Mouse (Mus musculus) heart, postnatal 0 days (tissue): ENCODE data around the gene Kncn. TPM values are rescaled to one million over a fixed set of nuclear protein-coding genes. Genes with fewer than 3 reads are reported as not detected.
A peak's percentile ranks its signal among the peaks of the same experiment; 100 is the strongest.

Experiments used
- ATAC-seq: fragments of 200-750 bp; cut with Nextera tagmentation; 2 replicates; pipeline ENCODE4 v1.8.0; 2017; ENCODE audit warnings: low read depth, moderate number of reproducible peaks, moderate library complexity; ENCODE audit not compliant: insufficient read depth
- DNase-seq: peaks from one replicate; pipeline ENCODE4 v3.0.0-alpha.2; 2016; ENCODE audit warnings: low spot score
- H3K27ac ChIP-seq: fragments of 300-500 bp; sonication (generic); 2 replicates; pipeline ENCODE4 v1.5.1; 2014; ENCODE audit warnings: low read depth, mild to moderate bottlenecking
- H3K27me3 ChIP-seq: fragments of 300-500 bp; sonication (generic); 2 replicates; pipeline ENCODE4 v1.6.1; 2014; ENCODE audit warnings: low read length, mixed read lengths; ENCODE audit not compliant: control insufficient read depth, insufficient read depth
- H3K36me3 ChIP-seq: fragments of 300-500 bp; sonication (generic); replicated peaks from 2 replicates; pipeline ENCODE4 v1.6.1; 2014; ENCODE audit warnings: low read length, mixed read lengths; ENCODE audit not compliant: control insufficient read depth, insufficient read depth
- H3K4me1 ChIP-seq: fragments of 300-500 bp; sonication (generic); 2 replicates; pipeline ENCODE4 v1.6.1; 2014; ENCODE audit warnings: antibody characterized with exemption; ENCODE audit not compliant: control insufficient read depth, insufficient read depth
- H3K4me2 ChIP-seq: fragments of 300-500 bp; sonication (generic); 2 replicates; pipeline ENCODE4 v1.6.1; 2014; ENCODE audit warnings: low read depth, mild to moderate bottlenecking, low read length, moderate library complexity
- H3K4me3 ChIP-seq: fragments of 300-500 bp; sonication (generic); 2 replicates; pipeline ENCODE4 v1.5.1; 2014; ENCODE audit warnings: low read depth, low read length
- H3K9ac ChIP-seq: fragments of 300-500 bp; sonication (generic); replicated peaks from 2 replicates; pipeline ENCODE4 v1.6.1; 2014; ENCODE audit warnings: low read depth, low read length, mixed read lengths
- H3K9me3 ChIP-seq: fragments of 300-500 bp; sonication (generic); replicated peaks from 2 replicates; pipeline ENCODE4 v1.6.1; 2016; ENCODE audit warnings: low read length; ENCODE audit not compliant: control insufficient read depth
- CTCF ChIP-seq: IDR thresholded peaks from 2 replicates; pipeline ENCODE4 v1.5.1; 2016; ENCODE audit warnings: antibody characterized with exemption, control low read depth, low read depth
- EP300 ChIP-seq: IDR thresholded peaks from 2 replicates; pipeline ENCODE4 v1.6.1; 2016; ENCODE audit warnings: antibody characterized with exemption, low read depth
- WGBS: fragments of 180-500 bp; shearing (Covaris S2); extraction: QIAGEN DNeasy Blood & Tissue Kit; methylation state at CpG from one replicate; pipeline ENCODE4 v1.1.7; 2014; 5-methylcytosine and 5-hydroxymethylcytosine counted together
- polyA plus RNA-seq: library from polyadenylated mRNA; unstranded; fragments of >200 nt; fragmentation: Nextera tagmentation; extraction: Ambion mirVana; gene quantifications from 2 replicates; pipeline ENCODE4 v1.2.1, GENCODE M21; 2015
- total RNA-seq: library from RNA; depleted of rRNA; stranded (reverse); fragments of >200 nt; gene quantifications from 2 replicates; pipeline ENCODE4 v1.2.3, GENCODE M21; 2014; ENCODE audit warnings: low replicate concordance

Gene Kncn
- total and polyA plus RNA-seq, 2 experiments from 2014 or later: not detected

DNA sequence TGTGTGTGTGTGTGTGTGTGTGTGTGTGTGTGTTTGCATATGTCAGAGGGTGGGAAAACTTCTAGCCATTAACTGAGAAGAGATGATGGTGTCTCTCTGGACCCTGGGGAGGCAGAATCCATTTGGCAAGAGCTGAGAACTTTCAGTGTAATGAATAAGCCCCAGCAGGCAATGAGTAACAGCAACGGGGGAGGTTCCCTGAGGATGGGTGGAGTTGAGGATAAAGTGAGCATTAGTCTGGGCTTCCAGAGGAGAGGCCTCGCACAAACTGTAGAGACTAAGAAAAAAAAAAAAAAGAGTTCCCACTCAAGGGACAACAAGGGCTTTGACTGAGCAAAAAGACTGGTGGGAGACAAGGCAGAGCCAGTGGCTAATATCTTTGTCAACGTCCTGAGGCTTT lies 10.1 kb downstream of the Kncn start:
- Histone ChIP-seq H3K36me3 (no peaks in the 10 kb centered on the region), H3K4me2 (no peak overlapping the region), H3K4me1 (peaks cover 10% of the 10 kb centered on the region), H3K9me3 (no peaks in the 10 kb centered on the region), H3K27ac (no peak overlapping the region), H3K4me3 (no peak overlapping the region), H3K27me3 (peaks cover 69% of the 10 kb centered on the region), H3K9ac (no peak overlapping the region)
- no peak for DNase-seq
- WGBS: 8% methylated on average over 3 of the region's 3 CpGs
- ATAC-seq: no peak
- TF ChIP-seq CTCF (no peak), EP300 (no peak)

DNA sequence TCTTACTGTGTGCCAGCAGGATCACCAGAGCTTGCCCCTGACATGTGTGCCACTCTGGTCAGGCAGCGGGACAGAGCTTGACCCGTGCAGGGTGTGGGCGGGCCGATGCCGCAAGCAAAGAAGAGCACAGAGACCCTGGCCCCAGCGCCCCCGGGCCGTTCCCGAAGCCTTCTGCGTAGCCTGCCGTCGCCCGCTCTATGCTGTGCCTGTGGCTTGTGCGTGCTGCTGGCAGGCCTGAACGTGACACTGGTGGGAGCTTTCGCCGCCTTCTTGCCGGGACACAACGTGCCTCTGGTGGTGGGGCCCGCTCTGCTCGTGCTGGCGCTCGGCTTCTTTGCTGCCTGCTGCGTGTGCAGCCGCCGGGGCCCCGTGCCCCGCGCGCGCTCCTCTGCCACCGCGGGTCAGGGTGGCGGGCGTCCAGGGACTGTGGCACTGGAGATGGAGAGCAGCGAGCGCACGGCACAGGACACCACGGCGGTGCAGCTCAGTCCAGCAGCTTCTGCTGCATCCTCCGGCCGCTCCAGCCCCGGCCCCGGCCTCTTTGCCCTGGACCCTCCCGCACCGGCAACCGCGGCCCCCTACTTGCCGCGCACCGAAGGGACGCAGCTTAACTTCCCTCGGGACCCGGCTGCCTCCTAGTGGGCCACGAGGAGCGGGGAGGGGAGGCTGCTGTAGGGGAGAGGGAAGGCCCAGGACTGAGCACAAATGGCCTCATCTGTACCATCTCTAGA lies 13.9 kb downstream of the Kncn start:
- H3K4me1 ChIP-seq: peaks cover 6% of the 10 kb centered on the region
- no peak overlapping the region for H3K27ac ChIP-seq
- H3K36me3 ChIP-seq: no peaks in the 10 kb centered on the region
- WGBS: 2% methylated on average over 53 of the region's 56 CpGs
- peak overlapping the region; percentile 62 for H3K4me2 ChIP-seq
- peak; percentile 33 for TF ChIP-seq CTCF
- TF ChIP-seq EP300: no peak
- peak overlapping the region; percentile 41 for H3K4me3 ChIP-seq
- H3K9ac ChIP-seq: no peak overlapping the region; the same call in 1 of the 2 replicates
- H3K27me3 ChIP-seq: peaks cover 69% of the 10 kb centered on the region
- ATAC-seq (peak; percentile 40), DNase-seq (no peak)
- H3K9me3 ChIP-seq: no peaks in the 10 kb centered on the region

DNA sequence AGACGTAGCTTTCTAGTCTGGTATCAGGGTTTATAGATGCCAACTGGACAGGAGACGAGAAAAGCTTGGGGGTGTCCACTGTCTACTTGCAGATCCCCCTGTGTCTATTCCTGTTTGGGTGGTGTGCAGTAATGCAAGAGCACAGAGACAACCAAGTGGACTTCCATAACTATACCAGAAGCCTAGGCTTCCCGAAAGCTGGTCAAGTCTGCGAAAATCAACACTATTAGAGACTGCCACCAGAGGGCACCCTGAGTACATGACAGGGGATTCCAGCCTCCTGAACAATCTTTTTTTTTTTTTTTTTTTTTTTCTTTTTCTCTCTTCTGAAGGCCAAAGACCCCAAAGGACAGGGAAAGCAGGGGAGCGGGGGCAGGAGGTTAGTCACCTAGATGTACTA lies 18.6 kb downstream of the Kncn start:
- no peak overlapping the region for H3K9ac ChIP-seq
- whole genome bisulfite sequencing: 17% methylated on average over 5 of the region's 5 CpGs
- no peaks in the 10 kb centered on the region for H3K36me3 ChIP-seq
- ATAC-seq: no peak
- no peak overlapping the region for H3K4me3 ChIP-seq
- DNase-seq: peak; percentile 33
- TF ChIP-seq EP300 (no peak), CTCF (peak; percentile 78)
- no peaks in the 10 kb centered on the region for H3K9me3 ChIP-seq
- peaks cover 68% of the 10 kb centered on the region for H3K27me3 ChIP-seq
- H3K4me2 ChIP-seq: no peak overlapping the region
- H3K4me1 ChIP-seq: peaks cover 6% of the 10 kb centered on the region
- no peak overlapping the region for H3K27ac ChIP-seq

DNA sequence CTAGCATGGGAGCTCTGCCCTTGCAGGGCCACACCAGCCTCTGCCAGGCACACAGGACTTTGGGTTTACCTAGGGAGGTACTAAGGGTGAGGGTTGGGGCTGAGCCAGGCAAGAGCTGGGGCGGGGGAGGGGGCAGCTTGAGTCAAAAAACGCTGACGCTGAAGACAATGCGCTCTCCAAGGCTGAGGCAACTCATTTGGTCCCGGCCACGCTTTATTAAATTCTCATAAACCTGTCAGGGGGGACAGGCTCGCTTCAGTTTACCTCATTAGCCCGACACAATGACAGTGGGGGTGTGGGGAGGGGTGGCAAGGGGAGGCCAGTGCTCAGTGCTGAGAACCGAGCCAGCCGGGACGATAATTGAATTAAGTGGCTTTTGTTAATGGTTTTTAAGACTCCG lies 20.2 kb downstream of the Kncn start:
- TF ChIP-seq CTCF (no peak), EP300 (no peak)
- H3K4me1 ChIP-seq: no peaks in the 10 kb centered on the region
- no peaks in the 10 kb centered on the region for H3K9me3 ChIP-seq
- H3K9ac ChIP-seq: no peak overlapping the region
- ATAC-seq (no peak), DNase-seq (no peak)
- H3K27me3 ChIP-seq: peaks cover 56% of the 10 kb centered on the region
- no peak overlapping the region for H3K4me2 ChIP-seq
- H3K27ac ChIP-seq: no peak overlapping the region
- H3K36me3 ChIP-seq: no peaks in the 10 kb centered on the region
- H3K4me3 ChIP-seq: no peak overlapping the region
- WGBS: 24% methylated on average over 12 of the region's 12 CpGs

DNA sequence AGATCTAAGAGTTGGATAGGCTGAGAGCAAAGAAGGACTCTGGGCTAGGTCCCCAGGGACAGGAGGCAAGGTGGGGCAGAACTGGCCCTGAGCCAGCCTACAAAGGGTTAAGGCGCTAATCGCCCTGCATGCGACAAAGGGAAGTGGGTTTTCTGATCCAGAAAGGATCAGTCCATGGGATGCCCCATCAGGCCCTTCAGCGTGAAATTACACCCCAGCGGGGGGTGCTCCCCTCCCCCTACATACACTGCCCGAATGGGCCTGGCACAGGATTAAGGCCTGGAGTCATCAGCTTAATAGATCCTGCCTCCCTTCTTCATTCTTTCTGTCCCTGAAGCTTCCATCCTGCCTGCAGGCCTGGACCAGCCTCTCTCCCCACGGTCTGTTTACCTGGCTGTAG lies 21.5 kb downstream of the Kncn start:
- TF ChIP-seq CTCF (no peak), EP300 (no peak)
- Histone ChIP-seq H3K4me2 (no peak overlapping the region), H3K27ac (no peak overlapping the region), H3K4me3 (no peak overlapping the region), H3K36me3 (no peaks in the 10 kb centered on the region), H3K9ac (no peak overlapping the region), H3K9me3 (no peaks in the 10 kb centered on the region), H3K27me3 (peaks cover 53% of the 10 kb centered on the region), H3K4me1 (no peaks in the 10 kb centered on the region)
- DNase-seq: no peak
- no peak for ATAC-seq
- WGBS: 19% methylated on average over 7 of the region's 7 CpGs

DNA sequence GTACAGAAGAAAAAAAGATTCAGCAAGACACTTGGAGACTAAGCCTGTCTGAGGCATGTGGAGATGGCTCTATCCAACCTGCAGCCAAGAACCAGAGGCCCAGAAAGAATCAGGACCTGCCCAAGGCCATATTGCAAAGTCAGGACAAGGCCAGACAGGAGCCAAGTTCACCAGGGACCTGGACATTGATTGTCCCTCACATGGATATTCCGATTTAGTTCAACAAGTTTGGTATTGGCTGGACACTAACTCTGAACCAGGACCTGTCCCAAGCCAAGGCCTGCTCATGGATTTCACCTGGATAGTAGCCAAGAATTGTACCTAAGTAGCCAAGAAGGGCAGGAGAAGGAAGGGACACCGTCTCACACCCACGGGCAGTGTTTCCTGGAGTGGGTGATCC lies 22.6 kb downstream of the Kncn start:
- Histone ChIP-seq H3K4me1 (no peaks in the 10 kb centered on the region), H3K36me3 (no peaks in the 10 kb centered on the region), H3K4me2 (no peak overlapping the region), H3K9ac (no peak overlapping the region), H3K9me3 (no peaks in the 10 kb centered on the region), H3K27me3 (peaks cover 44% of the 10 kb centered on the region), H3K27ac (no peak overlapping the region), H3K4me3 (no peak overlapping the region)
- ATAC-seq (no peak), DNase-seq (no peak)
- no peak for TF ChIP-seq EP300
- WGBS: 73% methylated on average over 3 of the region's 3 CpGs
